Mouse (Mus musculus) heart, embryonic 11.5 days (tissue): Measurements from ENCODE around the gene Susd6. TPM values are rescaled to one million over a fixed set of nuclear protein-coding genes. Genes with fewer than 3 reads are reported as not detected.

Experiments
- ATAC-seq: fragments of 200-750 bp; cut with Nextera tagmentation; replicated peaks from 2 replicates; pipeline ENCODE4 v1.8.0; 2017; ENCODE audit warnings: moderate library complexity; ENCODE audit not compliant: insufficient number of reproducible peaks, low FRiP score, low TSS enrichment
- H3K27ac ChIP-seq: fragments of 300-500 bp; sonication (generic); 2 replicates; pipeline ENCODE4 v1.5.1; 2014; ENCODE audit warnings: mild to moderate bottlenecking, low read depth, low read length
- H3K27me3 ChIP-seq: fragments of 300-500 bp; sonication (generic); 2 replicates; pipeline ENCODE4 v1.6.1; 2014; ENCODE audit warnings: mild to moderate bottlenecking, low read length, mixed read lengths; ENCODE audit not compliant: control insufficient read depth, insufficient read depth
- H3K36me3 ChIP-seq: fragments of 300-500 bp; sonication (generic); 2 replicates; pipeline ENCODE4 v1.6.1; 2014; ENCODE audit warnings: mild to moderate bottlenecking, low read length, moderate library complexity, mixed read lengths; ENCODE audit not compliant: control insufficient read depth, insufficient read depth
- H3K4me1 ChIP-seq: fragments of 300-500 bp; sonication (generic); 2 replicates; pipeline ENCODE4 v1.6.1; 2014; ENCODE audit warnings: low read length; ENCODE audit not compliant: control insufficient read depth, insufficient read depth
- H3K4me2 ChIP-seq: fragments of 300-500 bp; sonication (generic); 2 replicates; pipeline ENCODE4 v1.6.1; 2014; ENCODE audit warnings: mild to moderate bottlenecking, moderate library complexity
- H3K4me3 ChIP-seq: fragments of 300-500 bp; sonication (generic); 2 replicates; pipeline ENCODE4 v1.5.1; 2014; ENCODE audit warnings: low read depth, low read length
- H3K9ac ChIP-seq: fragments of 300-500 bp; sonication (generic); 2 replicates; pipeline ENCODE4 v1.6.1; 2014; ENCODE audit warnings: mild to moderate bottlenecking, low read depth, low read length, moderate library complexity
- H3K9me3 ChIP-seq: fragments of 300-500 bp; sonication (generic); replicated peaks from 2 replicates; pipeline ENCODE4 v1.6.1; 2016; ENCODE audit warnings: low read length; ENCODE audit not compliant: control insufficient read depth
- WGBS: fragments of 180-500 bp; shearing (Covaris S2); extraction: QIAGEN DNeasy Blood & Tissue Kit; methylation state at CpG from one replicate; pipeline ENCODE4 v1.1.7; 2014; ENCODE audit not compliant: insufficient replicate concordance; 5-methylcytosine and 5-hydroxymethylcytosine counted together
- polyA plus RNA-seq: library from polyadenylated mRNA; unstranded; fragments of >200 nt; fragmentation: Nextera tagmentation; extraction: Ambion mirVana; gene quantifications from 2 replicates; pipeline ENCODE4 v1.2.1, GENCODE M21; 2014

Gene Susd6
- polyA plus RNA-seq, 1 experiment from 2014 or later, result 17.7 TPM

DNA sequence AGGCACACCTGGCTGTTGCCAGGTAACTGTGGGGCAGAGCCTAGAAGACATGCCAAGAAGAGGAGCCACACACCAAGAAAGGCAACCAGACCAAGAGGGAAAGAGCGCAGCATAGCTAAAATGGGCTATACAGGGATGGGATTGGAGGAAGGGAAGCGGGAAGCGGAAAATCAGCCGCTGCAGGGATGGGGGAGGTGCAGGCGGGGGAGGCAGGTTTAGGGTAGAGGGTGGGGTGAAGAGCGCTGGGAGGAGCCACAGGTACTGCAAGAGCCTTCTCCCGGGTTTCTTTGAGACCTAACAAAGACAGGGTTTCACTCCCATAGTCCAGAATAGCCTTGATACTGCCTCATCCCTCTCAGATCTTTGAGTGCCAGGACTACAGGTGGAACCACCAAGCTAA is 132.6 kb downstream of the Susd6 start:
- 3% methylated on average over 7 of the region's 7 CpGs for WGBS
- no peaks in the 10 kb centered on the region for H3K27me3 ChIP-seq
- no peak overlapping the region for H3K9ac ChIP-seq
- H3K4me1 ChIP-seq, result no peaks in the 10 kb centered on the region
- H3K27ac ChIP-seq, result no peak overlapping the region
- peak overlapping the region; percentile 3; the same call in 1 of the 2 replicates for H3K4me2 ChIP-seq
- H3K9me3 ChIP-seq, result no peaks in the 10 kb centered on the region
- H3K4me3 ChIP-seq, result no peak overlapping the region
- no peak for ATAC-seq
- no peaks in the 10 kb centered on the region for H3K36me3 ChIP-seq

- H3K36me3 ChIP-seq, result no peaks in the 10 kb centered on the region
- H3K4me1 ChIP-seq, result no peaks in the 10 kb centered on the region
- H3K9ac ChIP-seq, result no peak overlapping the region
- 69% methylated on average over 5 of the region's 5 CpGs for WGBS
- H3K27me3 ChIP-seq, result no peaks in the 10 kb centered on the region
- H3K9me3 ChIP-seq, result no peaks in the 10 kb centered on the region
- no peak overlapping the region for H3K27ac ChIP-seq
- no peak for ATAC-seq
- H3K4me3 ChIP-seq, result no peak overlapping the region
- H3K4me2 ChIP-seq, result no peak overlapping the region
Observed at GRCm38 (mm10) chr12:80923602-80924001, 133.3 kb downstream of the Susd6 start.

- H3K27me3 ChIP-seq, result no peaks in the 10 kb centered on the region
- H3K27ac ChIP-seq, result no peak overlapping the region
- no peak overlapping the region for H3K4me2 ChIP-seq
- no peak overlapping the region for H3K4me3 ChIP-seq
- no peak overlapping the region for H3K9ac ChIP-seq
- no peaks in the 10 kb centered on the region for H3K9me3 ChIP-seq
- H3K4me1 ChIP-seq, result no peaks in the 10 kb centered on the region
- 0 out of 2 replicates have a peak, but pooled peaks have one; percentile 10 for ATAC-seq
- 72% methylated on average over 3 of the region's 3 CpGs for WGBS
- no peaks in the 10 kb centered on the region for H3K36me3 ChIP-seq
Observed at GRCm38 (mm10) chr12:80924205-80924604, 133.9 kb downstream of the Susd6 start.

DNA sequence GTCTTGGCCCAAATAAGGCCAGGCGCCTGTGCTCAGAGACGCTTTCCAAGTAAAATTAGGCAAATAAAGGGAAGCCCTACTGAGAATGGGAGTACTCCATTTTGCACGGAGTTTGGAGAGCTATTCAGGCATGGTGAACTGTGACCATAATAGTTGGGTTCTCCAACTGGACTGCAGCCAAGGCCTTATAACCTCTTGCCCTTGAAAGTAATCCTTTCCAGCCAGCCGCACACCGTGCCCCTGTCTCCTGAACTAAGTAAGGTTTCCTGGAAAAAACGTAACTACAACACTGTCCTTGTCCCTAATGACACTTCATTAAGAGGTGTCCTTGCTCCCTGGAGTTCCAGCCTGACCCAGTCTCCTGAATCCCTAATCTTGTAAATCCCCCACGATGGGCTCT is 135.6 kb downstream of the Susd6 start:
- Histone ChIP-seq H3K4me3 (no peak overlapping the region), H3K27ac (no peak overlapping the region), H3K4me2 (no peak overlapping the region), H3K9me3 (no peaks in the 10 kb centered on the region), H3K36me3 (no peaks in the 10 kb centered on the region), H3K9ac (no peak overlapping the region), H3K27me3 (no peaks in the 10 kb centered on the region), H3K4me1 (no peaks in the 10 kb centered on the region)
- ATAC-seq, result no peak
- 47% methylated on average over 7 of the region's 7 CpGs for WGBS

DNA sequence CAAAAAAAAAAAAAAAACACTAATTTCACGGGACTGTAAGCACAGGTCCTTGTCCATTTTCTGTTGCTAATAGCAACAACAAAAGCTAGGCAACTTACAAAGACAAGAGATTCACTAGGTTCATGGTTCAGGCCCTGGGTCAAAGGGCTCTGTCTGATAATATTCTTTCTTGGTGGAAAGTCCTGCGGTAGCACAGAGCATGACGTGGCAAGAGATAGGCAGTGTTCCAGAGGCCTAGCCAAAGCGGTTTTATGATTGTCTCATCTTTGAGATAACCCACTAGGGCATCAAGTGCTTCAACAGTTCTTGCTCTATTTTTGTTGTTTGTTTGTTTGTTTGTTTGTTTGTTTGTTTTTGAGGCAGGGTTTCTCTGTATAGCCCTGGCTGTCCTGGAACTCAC is 136.2 kb downstream of the Susd6 start:
- Histone ChIP-seq H3K4me2 (no peak overlapping the region), H3K36me3 (no peaks in the 10 kb centered on the region), H3K27ac (no peak overlapping the region), H3K27me3 (no peaks in the 10 kb centered on the region), H3K9ac (no peak overlapping the region), H3K4me1 (no peaks in the 10 kb centered on the region), H3K9me3 (no peaks in the 10 kb centered on the region), H3K4me3 (no peak overlapping the region)
- WGBS, result 67% methylated on average over 4 of the region's 4 CpGs
- ATAC-seq, result no peak

DNA sequence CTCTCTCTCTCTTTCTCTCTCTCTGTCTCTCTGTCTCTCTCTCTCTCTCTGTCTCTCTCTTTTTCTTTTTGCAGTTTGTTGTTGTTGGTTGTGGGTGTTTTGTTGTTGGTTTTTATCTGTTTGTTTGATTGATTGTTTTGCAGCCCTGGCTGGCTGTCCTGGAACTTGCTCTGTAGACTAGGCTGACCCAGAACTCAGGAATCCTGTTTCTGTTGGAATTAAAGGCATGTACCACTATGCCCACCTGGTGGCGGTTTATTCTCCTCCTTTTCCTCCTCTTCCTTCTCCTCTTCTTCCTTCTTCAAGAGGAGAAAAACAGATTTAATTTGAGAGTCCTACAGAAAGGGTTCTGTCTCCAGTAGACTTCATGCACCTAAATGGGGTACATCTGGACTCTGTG is 137.2 kb downstream of the Susd6 start:
- H3K9ac ChIP-seq, result no peak overlapping the region
- no peak for ATAC-seq
- no peak overlapping the region for H3K27ac ChIP-seq
- 58% methylated on average over 1 of the region's 1 CpGs for WGBS
- no peak overlapping the region for H3K4me2 ChIP-seq
- H3K4me3 ChIP-seq, result no peak overlapping the region
- H3K36me3 ChIP-seq, result no peaks in the 10 kb centered on the region
- no peaks in the 10 kb centered on the region for H3K9me3 ChIP-seq
- no peaks in the 10 kb centered on the region for H3K4me1 ChIP-seq
- H3K27me3 ChIP-seq, result no peaks in the 10 kb centered on the region

DNA sequence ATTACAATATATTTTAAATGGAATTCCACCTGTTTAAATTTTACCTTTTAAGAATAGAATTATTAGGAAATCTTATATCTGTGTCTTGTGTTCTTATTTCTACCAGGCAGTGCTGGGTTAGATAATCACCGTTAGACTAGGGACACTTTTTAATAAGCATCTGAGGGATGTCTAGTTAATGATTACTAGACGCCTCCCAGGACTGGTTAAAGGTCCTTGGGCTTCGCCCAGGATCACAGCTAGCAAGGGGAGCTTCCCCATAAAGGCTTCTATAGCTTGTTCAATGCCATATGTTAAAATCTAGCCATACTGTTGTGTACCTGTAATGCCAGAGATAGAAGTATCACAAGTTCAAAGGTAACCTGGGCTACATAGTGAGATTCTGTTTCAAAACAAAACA is 138.6 kb downstream of the Susd6 start:
- no peaks in the 10 kb centered on the region for H3K9me3 ChIP-seq
- H3K27me3 ChIP-seq, result no peaks in the 10 kb centered on the region
- H3K27ac ChIP-seq, result no peak overlapping the region

GRCm38 (mm10) chr12:80930141-80930540 is 139.8 kb downstream of the Susd6 start:
- ATAC-seq, result no peak
- 76% methylated on average over 7 of the region's 7 CpGs for WGBS
- H3K4me1 ChIP-seq, result no peaks in the 10 kb centered on the region

More for the DNA sequence above, 138.6 kb downstream of the Susd6 start:
- WGBS, result 79% methylated on average over 3 of the region's 3 CpGs
- no peak overlapping the region for H3K4me2 ChIP-seq
- no peak overlapping the region for H3K4me3 ChIP-seq
- no peak for ATAC-seq
- H3K4me1 ChIP-seq, result no peaks in the 10 kb centered on the region
- H3K36me3 ChIP-seq, result no peaks in the 10 kb centered on the region
- H3K9ac ChIP-seq, result no peak overlapping the region

More at GRCm38 (mm10) chr12:80930141-80930540, 139.8 kb downstream of the Susd6 start:
- Histone ChIP-seq H3K9me3 (no peaks in the 10 kb centered on the region), H3K9ac (no peak overlapping the region), H3K36me3 (no peaks in the 10 kb centered on the region), H3K27ac (no peak overlapping the region), H3K4me3 (no peak overlapping the region), H3K27me3 (no peaks in the 10 kb centered on the region), H3K4me2 (no peak overlapping the region)
